Mouse (Mus musculus) heart, adult 2 months (tissue): Measurements from ENCODE around the gene Tm4sf20.

Experiments used
- CTCF ChIP-seq: fragments of 200-600 bp; IDR thresholded peaks from 2 replicates; pipeline ENCODE4 v1.8.1; 2022; ENCODE audit warnings: antibody characterized with exemption, mild to moderate bottlenecking, moderate library complexity
- POLR2A ChIP-seq: fragments of 200-500 bp; IDR thresholded peaks from 2 replicates; pipeline ENCODE4 v1.6.1; 2011; ENCODE audit warnings: mild to moderate bottlenecking, low read depth, low read length, control low read depth; ENCODE audit not compliant: insufficient read depth

DNA sequence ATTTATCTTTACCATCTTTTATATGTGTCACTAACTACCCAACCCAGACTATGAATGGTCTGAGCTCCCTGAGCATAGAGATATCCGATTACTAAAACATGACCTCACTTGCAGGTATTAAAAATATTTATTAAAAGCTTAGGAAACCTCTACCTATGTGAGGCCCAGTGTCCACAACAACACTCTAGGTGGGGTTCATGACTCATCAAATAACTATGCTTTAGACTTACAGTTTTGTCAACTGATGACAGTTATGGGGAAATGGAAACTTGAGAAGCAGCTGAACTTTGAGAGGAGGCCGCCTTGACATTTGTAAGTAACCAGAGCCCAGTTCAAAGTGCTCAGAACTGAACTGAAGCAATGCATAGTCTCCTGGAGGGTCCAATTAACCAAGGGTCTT, 26.9 kb upstream of the Tm4sf20 start:
- TF ChIP-seq CTCF (no peak), POLR2A (no peak)
